Mouse (Mus musculus): ENCODE measurements around the gene Marveld1.

GRCm38 (mm10) chr19:42182673-42183072 lies 35.5 kb downstream of the Marveld1 start:
- TF ChIP-seq GATA1 (IDR thresholded peaks at IDR 0.05; ENCODE audit: borderline replicate concordance, low read length) = no peak
- TF ChIP-seq FLI1 (IDR thresholded peaks at IDR 0.05; ENCODE audit: low read length) = no peak

All from megakaryocyte, embryonic 14.5 days (primary cell).